Mouse (Mus musculus) forebrain, postnatal 0 days (tissue): Measurements from ENCODE around the gene G6pc3. TPM values are rescaled to one million over a fixed set of nuclear protein-coding genes. Genes with fewer than 3 reads are reported as not detected.

Experiments
- ATAC-seq: fragments of 200-750 bp; cut with Nextera tagmentation; 2 replicates; pipeline ENCODE4 v1.8.0; 2017; ENCODE audit warnings: mild to moderate bottlenecking, moderate library complexity
- DNase-seq: peaks from one replicate; pipeline ENCODE4 v3.0.0-alpha.2; 2015
- H3K27ac ChIP-seq: fragments of 300-500 bp; sonication (generic); 2 replicates; pipeline ENCODE4 v1.5.1; 2014; ENCODE audit warnings: low read depth, mild to moderate bottlenecking, antibody characterized with exemption, low read length, moderate library complexity, mixed read lengths
- H3K27me3 ChIP-seq: fragments of 300-500 bp; sonication (generic); 2 replicates; pipeline ENCODE4 v1.6.1; 2014; ENCODE audit warnings: mild to moderate bottlenecking, low read length, mixed read lengths; ENCODE audit not compliant: insufficient read depth
- H3K36me3 ChIP-seq: fragments of 300-500 bp; sonication (generic); 2 replicates; pipeline ENCODE4 v1.6.1; 2014; ENCODE audit warnings: mild to moderate bottlenecking, moderate library complexity; ENCODE audit not compliant: insufficient read depth
- H3K4me1 ChIP-seq: fragments of 300-500 bp; sonication (generic); 2 replicates; pipeline ENCODE4 v1.6.1; 2014; ENCODE audit warnings: antibody characterized with exemption; ENCODE audit not compliant: insufficient read depth
- H3K4me2 ChIP-seq: fragments of 300-500 bp; sonication (generic); 2 replicates; pipeline ENCODE4 v1.6.1; 2014; ENCODE audit warnings: low read depth, mild to moderate bottlenecking, moderate library complexity
- H3K4me3 ChIP-seq: fragments of 300-500 bp; sonication (generic); 2 replicates; pipeline ENCODE4 v1.5.1; 2014; ENCODE audit warnings: low read depth, low read length, mixed read lengths
- H3K9ac ChIP-seq: fragments of 300-500 bp; sonication (generic); 2 replicates; pipeline ENCODE4 v1.6.1; 2014; ENCODE audit warnings: mild to moderate bottlenecking
- H3K9me3 ChIP-seq: fragments of 300-500 bp; sonication (generic); 2 replicates; pipeline ENCODE4 v1.6.1; 2016; ENCODE audit warnings: low read length
- CTCF ChIP-seq: sonication (generic); IDR thresholded peaks from 2 replicates; pipeline ENCODE4 v1.5.1; 2016; ENCODE audit warnings: antibody characterized with exemption, control low read depth, low read depth
- WGBS: fragments of 180-500 bp; shearing (Covaris S2); extraction: QIAGEN DNeasy Blood & Tissue Kit; methylation state at CpG from one replicate; pipeline ENCODE4 v1.1.7; 2014; 5-methylcytosine and 5-hydroxymethylcytosine counted together
- polyA plus RNA-seq: library from polyadenylated mRNA; unstranded; fragments of >200 nt; fragmentation: Nextera tagmentation; extraction: Ambion mirVana; gene quantifications from 2 replicates; pipeline ENCODE4 v1.2.1, GENCODE M21; 2015
- total RNA-seq: library from RNA; depleted of rRNA; stranded (reverse); fragments of >200 nt; gene quantifications from 2 replicates; pipeline ENCODE4 v1.2.3, GENCODE M21; 2014

G6pc3 gene
- total and polyA plus RNA-seq, 2 experiments from 2014 or later: 32.0 to 32.1 TPM

DNA sequence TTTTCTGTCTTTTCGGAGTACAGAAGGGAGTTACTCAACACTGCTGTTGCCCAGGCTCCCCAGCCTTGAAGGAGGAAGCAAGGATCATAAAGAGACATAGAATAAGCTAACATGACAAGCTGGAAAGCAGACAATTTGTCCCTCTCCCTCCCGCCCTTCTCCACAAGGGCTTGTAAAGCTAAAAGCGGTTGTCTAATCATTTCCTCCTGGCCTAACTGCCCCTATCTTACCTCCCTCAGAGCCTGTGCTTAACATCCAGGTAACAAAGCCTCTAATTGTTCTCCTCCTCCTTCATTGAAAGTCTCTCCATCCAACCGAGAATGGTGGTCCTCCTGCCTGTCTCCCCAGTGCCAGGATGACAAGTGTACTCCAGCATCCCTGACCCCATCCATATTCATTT lies 1.4 kb downstream of the G6pc3 start:
- 53% methylated on average over 4 of the region's 4 CpGs for WGBS
- Histone ChIP-seq H3K9ac (no peak overlapping the region), H3K4me3 (no peak overlapping the region), H3K4me1 (peaks cover 12% of the 10 kb centered on the region), H3K9me3 (no peaks in the 10 kb centered on the region), H3K27ac (no peak overlapping the region), H3K36me3 (peaks cover 31% of the 10 kb centered on the region), H3K4me2 (peak overlapping the region; percentile 86), H3K27me3 (no peaks in the 10 kb centered on the region)
- no peak for TF ChIP-seq CTCF
- DNase-seq: no peak
- no peak for ATAC-seq

DNA sequence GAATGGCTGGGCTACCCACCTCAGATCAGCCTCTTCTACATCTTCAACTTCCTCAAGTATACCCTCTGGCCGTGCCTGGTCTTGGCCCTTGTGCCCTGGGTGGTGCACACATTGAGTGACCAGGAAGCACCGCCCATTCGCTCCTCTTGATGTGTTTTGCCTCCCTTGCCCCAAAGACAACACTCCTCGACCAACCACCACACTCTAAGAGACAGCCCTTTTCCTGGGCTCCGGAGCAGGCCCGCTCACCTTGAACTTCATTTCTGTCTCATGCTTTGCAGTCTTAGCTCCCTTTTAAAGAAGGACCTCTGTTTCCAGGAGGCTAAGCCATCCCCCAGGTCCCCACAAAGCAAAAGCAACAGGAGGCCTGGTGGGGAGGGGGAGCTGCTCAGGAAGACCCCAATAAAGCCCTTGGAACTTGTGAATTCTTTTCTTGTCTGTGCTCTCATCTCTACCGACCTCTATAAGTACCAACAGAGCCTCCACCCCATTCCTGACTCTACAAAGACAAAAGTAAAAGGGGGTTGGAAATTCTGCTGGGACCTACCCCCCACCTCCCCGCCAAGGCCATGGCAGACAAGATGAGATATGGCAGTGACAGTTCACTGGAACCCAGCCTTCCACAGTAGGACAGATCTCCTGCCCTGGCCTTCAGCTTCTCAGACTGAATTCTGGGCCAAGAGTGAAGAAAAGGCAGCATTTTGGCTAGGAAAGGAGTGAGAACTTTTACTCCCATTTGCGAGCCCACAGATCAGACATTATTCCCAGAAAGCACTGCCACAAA lies 4.4 kb downstream of the G6pc3 start:
- Histone ChIP-seq H3K9ac (no peak overlapping the region), H3K36me3 (peaks cover 61% of the 10 kb centered on the region), H3K4me3 (no peak overlapping the region), H3K9me3 (no peaks in the 10 kb centered on the region), H3K4me2 (no peak overlapping the region), H3K27ac (no peak overlapping the region), H3K4me1 (peaks cover 10% of the 10 kb centered on the region), H3K27me3 (no peaks in the 10 kb centered on the region)
- no peak for TF ChIP-seq CTCF
- ATAC-seq: no peak
- DNase-seq: no peak
- WGBS: 87% methylated on average over 9 of the region's 9 CpGs

DNA sequence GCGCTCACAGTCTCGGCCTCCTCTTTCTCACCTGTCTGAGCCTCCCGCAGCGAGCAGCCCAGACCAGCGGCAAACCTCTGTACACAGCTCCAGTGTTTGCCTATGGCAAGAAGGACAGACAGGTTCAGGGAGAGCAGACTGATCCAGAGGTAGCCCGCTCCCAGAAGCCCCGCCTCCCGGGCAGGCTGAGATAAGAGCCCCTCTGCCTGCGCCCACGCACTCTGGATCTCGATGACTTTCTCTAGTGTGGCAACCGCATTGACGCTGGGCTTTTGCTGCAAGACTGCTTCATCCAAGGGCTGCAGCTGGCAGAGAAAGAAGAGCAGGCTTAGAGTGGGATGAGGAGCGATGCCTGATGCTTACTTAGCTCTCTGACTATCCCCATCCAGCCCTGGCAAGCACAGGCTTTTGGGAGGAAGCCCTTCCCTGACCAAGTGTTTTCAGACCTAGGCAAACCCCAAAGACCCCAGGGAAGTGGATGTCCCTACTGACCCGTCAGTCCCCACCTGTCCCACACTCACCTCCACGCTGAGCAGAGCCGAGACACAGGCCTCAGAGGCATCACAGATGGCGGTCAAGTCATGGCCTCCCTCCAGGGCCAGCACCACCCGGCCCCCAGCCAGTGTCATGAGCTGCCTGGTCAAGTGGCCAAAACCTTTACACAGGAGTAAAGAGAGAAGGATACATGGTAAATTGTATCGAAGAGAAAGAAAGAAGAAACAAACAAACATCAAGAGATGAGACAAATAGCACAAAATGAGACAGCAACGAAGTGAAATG lies 6.8 kb downstream of the G6pc3 start:
- Histone ChIP-seq H3K27me3 (no peaks in the 10 kb centered on the region), H3K9ac (no peak overlapping the region), H3K4me2 (no peak overlapping the region), H3K36me3 (peaks cover 85% of the 10 kb centered on the region), H3K9me3 (no peaks in the 10 kb centered on the region), H3K27ac (no peak overlapping the region), H3K4me3 (no peak overlapping the region), H3K4me1 (no peaks in the 10 kb centered on the region)
- TF ChIP-seq CTCF: no peak
- ATAC-seq: no peak
- DNase-seq: no peak
- WGBS: 87% methylated on average over 21 of the region's 21 CpGs

DNA sequence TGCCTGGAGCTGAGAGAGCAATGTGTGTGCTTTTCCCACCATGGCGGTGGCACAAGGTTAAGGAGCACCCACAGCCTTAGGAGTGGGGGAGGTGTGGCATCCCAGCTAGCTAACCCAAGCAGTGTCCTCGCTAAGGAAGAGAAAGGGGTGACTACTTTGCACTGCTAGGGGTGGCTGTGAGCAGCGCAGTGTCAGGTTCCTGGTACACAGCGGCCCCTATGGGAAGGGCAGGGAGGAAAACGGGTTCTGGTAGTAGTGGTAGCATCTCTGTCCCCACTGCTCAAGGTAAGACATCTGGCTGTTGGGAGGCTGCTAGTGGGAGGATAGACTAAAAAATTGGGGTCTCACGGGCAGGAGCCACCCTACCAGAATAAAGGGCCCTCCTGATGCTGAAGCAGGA lies 8.8 kb downstream of the G6pc3 start:
- no peak; the same call in 1 of the 2 replicates for TF ChIP-seq CTCF
- ATAC-seq: no peak
- Histone ChIP-seq H3K27me3 (no peaks in the 10 kb centered on the region), H3K9ac (no peak overlapping the region), H3K36me3 (peaks cover 97% of the 10 kb centered on the region), H3K4me1 (no peaks in the 10 kb centered on the region), H3K4me3 (no peak overlapping the region), H3K4me2 (no peak overlapping the region), H3K27ac (no peak overlapping the region), H3K9me3 (no peaks in the 10 kb centered on the region)
- no peak for DNase-seq
- 71% methylated on average over 6 of the region's 6 CpGs for WGBS

DNA sequence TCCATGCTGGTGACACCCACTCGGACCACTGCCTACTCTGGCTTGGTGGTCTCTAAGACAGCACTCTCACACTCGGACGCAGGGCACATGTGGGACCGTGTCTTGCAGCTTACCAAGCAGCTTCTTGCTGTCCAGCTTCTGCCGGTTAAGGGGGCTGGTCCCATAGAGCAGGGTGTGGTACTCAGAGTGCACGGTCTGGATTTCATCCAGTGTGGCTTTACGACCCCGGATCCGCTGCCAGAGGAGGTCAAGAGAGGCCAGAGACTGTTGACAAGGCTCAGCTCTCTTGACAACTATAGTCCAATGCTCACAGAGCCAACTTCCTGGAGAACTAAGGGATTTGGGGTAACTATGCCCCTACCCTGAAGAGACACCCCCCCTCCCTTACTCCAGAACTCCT lies 10.4 kb downstream of the G6pc3 start:
- no peak for TF ChIP-seq CTCF
- 89% methylated on average over 9 of the region's 9 CpGs for WGBS
- Histone ChIP-seq H3K4me3 (no peak overlapping the region), H3K4me1 (no peaks in the 10 kb centered on the region), H3K4me2 (no peak overlapping the region), H3K9ac (no peak overlapping the region), H3K27me3 (no peaks in the 10 kb centered on the region), H3K36me3 (peaks cover 96% of the 10 kb centered on the region), H3K27ac (no peak overlapping the region), H3K9me3 (no peaks in the 10 kb centered on the region)
- ATAC-seq (no peak), DNase-seq (no peak)

DNA sequence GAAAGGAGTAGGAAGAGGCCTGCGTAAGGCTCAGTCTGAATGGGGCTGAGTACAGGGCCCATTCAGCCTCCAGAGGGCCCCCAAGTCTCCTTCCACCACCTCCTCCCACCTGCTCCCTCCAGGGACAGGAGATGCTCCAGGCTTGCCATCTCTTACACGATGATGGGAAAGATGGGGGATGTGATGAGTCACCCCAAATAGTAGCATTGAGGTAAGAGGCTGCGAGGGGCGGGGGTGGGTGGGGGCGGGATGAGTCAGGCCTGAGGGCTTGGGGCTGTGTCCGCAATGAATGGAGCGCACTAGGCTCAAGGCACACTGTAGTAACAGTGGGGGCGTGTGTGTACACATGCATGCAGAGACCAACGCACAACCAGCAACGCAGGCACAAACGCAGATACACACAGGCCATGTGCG lies 12.0 kb downstream of the G6pc3 start:
- 77% methylated on average over 12 of the region's 12 CpGs for WGBS
- no peaks in the 10 kb centered on the region for H3K9me3 ChIP-seq
- peak; percentile 66; the same call in 1 of the 2 replicates for ATAC-seq
- H3K27ac ChIP-seq: no peak overlapping the region
- no peak for DNase-seq
- H3K4me1 ChIP-seq: no peaks in the 10 kb centered on the region
- peak; percentile 43; the same call in 1 of the 2 replicates for TF ChIP-seq CTCF
- no peak overlapping the region for H3K4me2 ChIP-seq
- H3K4me3 ChIP-seq: no peak overlapping the region
- H3K9ac ChIP-seq: no peak overlapping the region
- H3K27me3 ChIP-seq: no peaks in the 10 kb centered on the region
- peaks cover 96% of the 10 kb centered on the region for H3K36me3 ChIP-seq

DNA sequence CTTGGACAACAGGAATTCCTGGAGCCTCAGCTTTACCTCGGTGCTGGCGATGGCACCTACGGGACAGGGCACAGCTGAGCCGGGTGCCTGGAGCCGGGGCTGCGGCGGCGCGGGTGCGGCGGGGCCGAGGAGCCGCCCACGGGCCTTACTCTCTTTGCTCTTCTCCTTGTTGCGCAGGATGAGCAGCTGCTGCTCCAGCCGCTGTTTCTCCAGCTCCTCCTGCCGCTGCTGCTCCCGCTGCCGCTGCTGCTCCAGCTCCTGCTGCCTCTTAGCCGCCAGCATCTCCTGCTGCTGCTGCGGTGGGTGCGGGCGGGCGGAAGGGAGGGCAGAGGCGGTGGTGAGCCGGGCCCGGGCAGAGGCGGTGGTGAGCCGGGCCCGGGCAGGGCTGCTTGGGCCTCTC lies 17.1 kb downstream of the G6pc3 start:
- no peak overlapping the region for H3K4me3 ChIP-seq
- H3K4me2 ChIP-seq: no peak overlapping the region
- no peaks in the 10 kb centered on the region for H3K9me3 ChIP-seq
- peaks cover 16% of the 10 kb centered on the region for H3K4me1 ChIP-seq
- peak overlapping the region; percentile 81; the same call in 1 of the 2 replicates for H3K27ac ChIP-seq
- DNase-seq (no peak), ATAC-seq (no peak)
- H3K27me3 ChIP-seq: no peaks in the 10 kb centered on the region
- WGBS: 77% methylated on average over 30 of the region's 30 CpGs
- peaks cover 45% of the 10 kb centered on the region for H3K36me3 ChIP-seq
- TF ChIP-seq CTCF: no peak
- no peak overlapping the region for H3K9ac ChIP-seq
